Mouse (Mus musculus): Measurements from ENCODE around the gene Acox3. TPM values are rescaled to one million over a fixed set of nuclear protein-coding genes. Genes with fewer than 3 reads are reported as not detected.

Acox3 gene
- polyA plus RNA-seq, 1 experiment from 2014 or later = 14.2 TPM

GRCm38 (mm10) chr5:35645938-35646493, 63.2 kb downstream of the Acox3 start:
- Histone ChIP-seq H3K4me1 (replicated peaks) (peaks cover 6% of the 10 kb centered on the region; the same call in 1 of the 2 replicates), H3K36me3 (no peaks in the 10 kb centered on the region), H3K27ac (no peak overlapping the region), H3K9me3 (no peaks in the 10 kb centered on the region), H3K27me3 (ENCODE audit: insufficient read depth, poor library complexity, severe bottlenecking) (no peaks in the 10 kb centered on the region), H3K4me3 (no peak overlapping the region)
- no peak for DNase-seq (ENCODE audit: low spot score)
- WGBS = 83% methylated on average over 6 of the region's 6 CpGs

GRCm38 (mm10) chr5:35646927-35647326, 64.1 kb downstream of the Acox3 start:
- H3K27me3 ChIP-seq (ENCODE audit: insufficient read depth, poor library complexity, severe bottlenecking) = no peaks in the 10 kb centered on the region
- no peaks in the 10 kb centered on the region for H3K36me3 ChIP-seq
- 89% methylated on average over 1 of the region's 1 CpGs for WGBS
- H3K4me3 ChIP-seq = no peak overlapping the region
- no peak overlapping the region for H3K27ac ChIP-seq
- DNase-seq (ENCODE audit: low spot score) = no peak
- H3K4me1 ChIP-seq (replicated peaks) = peaks cover 6% of the 10 kb centered on the region; the same call in 1 of the 2 replicates
- H3K9me3 ChIP-seq = no peaks in the 10 kb centered on the region

- no peak overlapping the region for H3K27ac ChIP-seq
- no peaks in the 10 kb centered on the region for H3K36me3 ChIP-seq
- no peaks in the 10 kb centered on the region for H3K27me3 ChIP-seq (ENCODE audit: insufficient read depth, poor library complexity, severe bottlenecking)
- no peak for DNase-seq (ENCODE audit: low spot score)
- 77% methylated on average over 4 of the region's 4 CpGs for WGBS
- H3K9me3 ChIP-seq = no peaks in the 10 kb centered on the region
- peaks cover 6% of the 10 kb centered on the region; the same call in 1 of the 2 replicates for H3K4me1 ChIP-seq (replicated peaks)
- no peak overlapping the region for H3K4me3 ChIP-seq
Measured at GRCm38 (mm10) chr5:35647562-35647961, 64.7 kb downstream of the Acox3 start.

- H3K4me3 ChIP-seq = no peak overlapping the region
- H3K9me3 ChIP-seq = no peaks in the 10 kb centered on the region
- peaks cover 6% of the 10 kb centered on the region; the same call in 1 of the 2 replicates for H3K4me1 ChIP-seq (replicated peaks)
- H3K27me3 ChIP-seq (ENCODE audit: insufficient read depth, poor library complexity, severe bottlenecking) = no peaks in the 10 kb centered on the region
- no peak overlapping the region for H3K27ac ChIP-seq
- no peaks in the 10 kb centered on the region for H3K36me3 ChIP-seq
- no peak for DNase-seq (ENCODE audit: low spot score)
- WGBS = 70% methylated on average over 2 of the region's 2 CpGs
Measured at GRCm38 (mm10) chr5:35648230-35648629, 65.4 kb downstream of the Acox3 start.

- no peaks in the 10 kb centered on the region for H3K9me3 ChIP-seq
- no peak for DNase-seq (ENCODE audit: low spot score)
- H3K27me3 ChIP-seq (ENCODE audit: insufficient read depth, poor library complexity, severe bottlenecking) = no peaks in the 10 kb centered on the region
- no peaks in the 10 kb centered on the region for H3K36me3 ChIP-seq
- 76% methylated on average over 3 of the region's 3 CpGs for WGBS
- H3K4me3 ChIP-seq = no peak overlapping the region
- H3K4me1 ChIP-seq (replicated peaks) = peaks cover 5% of the 10 kb centered on the region
- H3K27ac ChIP-seq = 0 out of 2 replicates have a peak overlapping the region, but pooled peaks have one; percentile 23
Measured at GRCm38 (mm10) chr5:35652319-35652718, 69.5 kb downstream of the Acox3 start.

- DNase-seq (ENCODE audit: low spot score) = no peak
- no peaks in the 10 kb centered on the region for H3K27me3 ChIP-seq (ENCODE audit: insufficient read depth, poor library complexity, severe bottlenecking)
- H3K9me3 ChIP-seq = no peaks in the 10 kb centered on the region
- no peak overlapping the region for H3K27ac ChIP-seq
- H3K4me3 ChIP-seq = no peak overlapping the region
- peaks cover 5% of the 10 kb centered on the region for H3K4me1 ChIP-seq (replicated peaks)
- no peaks in the 10 kb centered on the region for H3K36me3 ChIP-seq
- 89% methylated on average over 13 of the region's 13 CpGs for WGBS
Measured at GRCm38 (mm10) chr5:35652872-35653271, 70.0 kb downstream of the Acox3 start.

GRCm38 (mm10) chr5:35653743-35654395, 71.0 kb downstream of the Acox3 start:
- Histone ChIP-seq H3K27ac (no peak overlapping the region), H3K9me3 (no peaks in the 10 kb centered on the region), H3K36me3 (no peaks in the 10 kb centered on the region), H3K27me3 (ENCODE audit: insufficient read depth, poor library complexity, severe bottlenecking) (no peaks in the 10 kb centered on the region), H3K4me3 (no peak overlapping the region), H3K4me1 (replicated peaks) (peaks cover 5% of the 10 kb centered on the region)
- no peak for DNase-seq (ENCODE audit: low spot score)
- 72% methylated on average over 9 of the region's 9 CpGs for WGBS

GRCm38 (mm10) chr5:35655753-35656485, 73.1 kb downstream of the Acox3 start:
- no peaks in the 10 kb centered on the region for H3K36me3 ChIP-seq
- H3K27ac ChIP-seq = no peak overlapping the region
- H3K9me3 ChIP-seq = no peaks in the 10 kb centered on the region
- H3K4me1 ChIP-seq (replicated peaks) = peaks cover 10% of the 10 kb centered on the region
- no peaks in the 10 kb centered on the region for H3K27me3 ChIP-seq (ENCODE audit: insufficient read depth, poor library complexity, severe bottlenecking)
- DNase-seq (ENCODE audit: low spot score) = no peak
- no peak overlapping the region for H3K4me3 ChIP-seq
- 90% methylated on average over 10 of the region's 10 CpGs for WGBS

- H3K4me3 ChIP-seq = no peak overlapping the region
- H3K27ac ChIP-seq = no peak overlapping the region
- DNase-seq (ENCODE audit: low spot score) = no peak
- no peaks in the 10 kb centered on the region for H3K9me3 ChIP-seq
- no peaks in the 10 kb centered on the region for H3K36me3 ChIP-seq
- no peaks in the 10 kb centered on the region for H3K27me3 ChIP-seq (ENCODE audit: insufficient read depth, poor library complexity, severe bottlenecking)
- 71% methylated on average over 3 of the region's 3 CpGs for WGBS
- 0 out of 2 replicates have a peak, but pooled peaks cover 5% of the 10 kb centered on the region for H3K4me1 ChIP-seq (replicated peaks)
Measured at GRCm38 (mm10) chr5:35659503-35659902, 76.7 kb downstream of the Acox3 start.

GRCm38 (mm10) chr5:35661210-35661609, 78.4 kb downstream of the Acox3 start:
- Histone ChIP-seq H3K27me3 (ENCODE audit: insufficient read depth, poor library complexity, severe bottlenecking) (no peaks in the 10 kb centered on the region), H3K4me3 (no peak overlapping the region), H3K4me1 (replicated peaks) (0 out of 2 replicates have a peak, but pooled peaks cover 5% of the 10 kb centered on the region), H3K9me3 (no peaks in the 10 kb centered on the region), H3K36me3 (no peaks in the 10 kb centered on the region), H3K27ac (no peak overlapping the region)
- WGBS = 88% methylated on average over 6 of the region's 6 CpGs
- DNase-seq (ENCODE audit: low spot score) = no peak

GRCm38 (mm10) chr5:35662021-35662545, 79.2 kb downstream of the Acox3 start:
- no peaks in the 10 kb centered on the region for H3K27me3 ChIP-seq (ENCODE audit: insufficient read depth, poor library complexity, severe bottlenecking)
- no peak for DNase-seq (ENCODE audit: low spot score)
- H3K4me3 ChIP-seq = no peak overlapping the region
- no peaks in the 10 kb centered on the region for H3K9me3 ChIP-seq
- 87% methylated on average over 9 of the region's 9 CpGs for WGBS
- no peak overlapping the region for H3K27ac ChIP-seq
- 0 out of 2 replicates have a peak, but pooled peaks cover 6% of the 10 kb centered on the region for H3K4me1 ChIP-seq (replicated peaks)
- H3K36me3 ChIP-seq = no peaks in the 10 kb centered on the region
